Mouse (Mus musculus) cerebellum, adult 11-12 months (tissue): ENCODE results near the gene Nudt11.
"Not testable (repeated sequence)": the region's sequence is repeated elsewhere in the genome, so short reads cannot be mapped to it uniquely, and the experiment has no call there.

Experiments
- DNase-seq: peaks from one replicate; pipeline ENCODE4 v3.0.0; 2022

The Nudt11 gene

GRCm38 (mm10) chrX:6047066-6047935, at the start of gene Nudt11:
Gene Nudt11 (plus strand): TSS chrX:6047453.
- DNase-seq, result peak; percentile 14

- not testable (repeated sequence) for DNase-seq
Measured at GRCm38 (mm10) chrX:6047936-6048614, 822 bp downstream of the Nudt11 start.

- DNase-seq, result no peak
Measured at GRCm38 (mm10) chrX:6061563-6061962, 14.3 kb downstream of the Nudt11 start.

- DNase-seq, result no peak
Measured at GRCm38 (mm10) chrX:6082954-6083680, 35.9 kb downstream of the Nudt11 start, which contains the start of gene AU022751. Gene AU022751 (minus strand): TSS chrX:6083419.

DNA sequence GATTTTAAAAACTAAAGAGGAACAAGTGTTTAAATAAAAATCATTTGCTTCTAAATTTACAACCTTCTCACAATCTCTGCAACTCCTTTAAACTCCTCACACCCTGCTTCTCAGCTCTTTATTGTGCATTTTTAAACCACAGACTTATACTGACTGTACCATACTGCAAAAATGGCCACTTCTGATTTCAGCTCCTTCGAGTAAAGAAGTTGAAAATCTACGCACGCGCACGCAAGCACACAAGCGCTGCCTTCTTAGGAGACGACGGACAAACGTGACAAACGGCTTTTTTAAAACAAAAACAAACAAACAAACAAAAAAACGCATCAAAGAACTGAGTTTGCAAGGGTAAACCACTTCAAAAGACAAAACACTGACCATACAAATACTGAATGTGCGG, 44.3 kb downstream of the Nudt11 start:
- DNase-seq, result no peak

DNA sequence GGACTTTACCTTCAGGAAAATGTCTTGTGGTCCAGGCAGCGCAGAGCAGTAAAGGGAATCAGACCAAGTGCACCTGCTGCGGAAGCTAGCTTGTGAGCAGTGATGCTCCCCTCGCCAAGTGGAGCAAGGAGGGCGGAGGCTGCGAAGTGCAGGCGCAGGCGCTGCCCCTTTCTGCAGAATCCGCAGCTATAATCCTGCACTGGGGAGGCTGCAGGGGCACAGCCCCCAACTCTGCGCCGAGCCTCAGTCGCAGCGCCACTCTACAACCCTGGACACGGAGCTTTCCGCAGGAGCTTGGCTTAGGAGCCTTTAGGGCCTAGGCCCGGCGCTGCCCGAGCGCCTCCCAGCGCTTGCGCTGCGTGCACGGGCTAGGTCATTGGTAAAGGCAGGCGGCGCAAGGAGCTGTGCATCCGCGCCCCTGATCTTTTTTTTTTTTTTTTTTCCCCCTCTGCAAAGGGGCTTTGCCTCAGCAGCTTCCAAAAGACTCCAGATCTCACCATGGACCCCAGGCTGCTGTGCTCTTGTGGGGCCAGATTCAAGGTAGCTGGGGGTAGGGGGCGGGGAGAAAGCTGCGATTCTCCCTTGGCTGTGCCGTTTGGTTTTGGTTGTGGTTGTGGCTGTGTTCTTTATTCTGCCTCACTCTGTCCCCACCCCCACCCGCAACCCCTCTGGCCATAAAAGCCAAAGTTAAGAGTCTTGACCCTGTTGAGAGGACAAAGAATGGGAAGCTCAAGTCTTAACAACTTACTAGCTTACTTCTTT, 44.9 kb downstream of the Nudt11 start:
- DNase-seq, result peak; percentile 62
